Mouse (Mus musculus) midbrain, embryonic 16.5 days (tissue): ENCODE results near the gene Zswim5. TPM values are rescaled to one million over a fixed set of nuclear protein-coding genes. Genes with fewer than 3 reads are reported as not detected.

Source experiments
- ATAC-seq: fragments of 200-750 bp; cut with Nextera tagmentation; 2 replicates; pipeline ENCODE4 v1.8.0; 2017; ENCODE audit warnings: moderate TSS enrichment
- H3K27ac ChIP-seq: fragments of 300-500 bp; sonication (generic); 2 replicates; pipeline ENCODE4 v1.5.1; 2014; ENCODE audit warnings: mild to moderate bottlenecking, low read length, mixed read lengths
- H3K27me3 ChIP-seq: fragments of 300-500 bp; sonication (generic); 2 replicates; pipeline ENCODE4 v1.6.1; 2014; ENCODE audit warnings: low read depth, low read length, mixed read lengths; ENCODE audit not compliant: control insufficient read depth, insufficient read depth
- H3K36me3 ChIP-seq: fragments of 300-500 bp; sonication (generic); 2 replicates; pipeline ENCODE4 v1.6.1; 2014; ENCODE audit warnings: mild to moderate bottlenecking, low read length, moderate library complexity, mixed read lengths; ENCODE audit not compliant: control insufficient read depth, insufficient read depth
- H3K4me1 ChIP-seq: fragments of 300-500 bp; sonication (generic); 2 replicates; pipeline ENCODE4 v1.6.1; 2014; ENCODE audit warnings: mild to moderate bottlenecking, low read length, mixed read lengths; ENCODE audit not compliant: control insufficient read depth, insufficient read depth
- H3K4me2 ChIP-seq: fragments of 300-500 bp; sonication (generic); 2 replicates; pipeline ENCODE4 v1.6.1; 2014; ENCODE audit warnings: mild to moderate bottlenecking, low read length, mixed read lengths
- H3K4me3 ChIP-seq: fragments of 300-500 bp; sonication (generic); 2 replicates; pipeline ENCODE4 v1.5.1; 2014; ENCODE audit warnings: low read depth, mild to moderate bottlenecking, low read length, moderate library complexity, mixed read lengths
- H3K9ac ChIP-seq: fragments of 300-500 bp; sonication (generic); 2 replicates; pipeline ENCODE4 v1.6.1; 2014; ENCODE audit warnings: low read depth, low read length, mixed read lengths
- H3K9me3 ChIP-seq: fragments of 300-500 bp; sonication (generic); replicated peaks from 2 replicates; pipeline ENCODE4 v1.6.1; 2014; ENCODE audit warnings: mild to moderate bottlenecking, low read length, mixed read lengths; ENCODE audit not compliant: control insufficient read depth, poor library complexity, severe bottlenecking
- WGBS: fragments of 180-500 bp; shearing (Covaris S2); extraction: QIAGEN DNeasy Blood & Tissue Kit; methylation state at CpG from one replicate; pipeline ENCODE4 v1.1.7; 2014; 5-methylcytosine and 5-hydroxymethylcytosine counted together
- polyA plus RNA-seq: library from polyadenylated mRNA; unstranded; fragments of >200 nt; fragmentation: Nextera tagmentation; extraction: Ambion mirVana; gene quantifications from 2 replicates; pipeline ENCODE4 v1.2.1, GENCODE M21; 2015

The Zswim5 gene
- polyA plus RNA-seq, 1 experiment from 2014 or later: 4.2 TPM

GRCm38 (mm10) chr4:117023469-117023868 lies 146.3 kb downstream of the Zswim5 start:
- ATAC-seq: no peak
- H3K9me3 ChIP-seq: no peaks in the 10 kb centered on the region
- peaks cover 14% of the 10 kb centered on the region for H3K36me3 ChIP-seq
- peaks cover 10% of the 10 kb centered on the region for H3K4me1 ChIP-seq
- no peak overlapping the region for H3K27ac ChIP-seq
- no peak overlapping the region for H3K4me2 ChIP-seq
- WGBS: 98% methylated on average over 4 of the region's 4 CpGs
- H3K27me3 ChIP-seq: no peaks in the 10 kb centered on the region
- H3K9ac ChIP-seq: no peak overlapping the region
- H3K4me3 ChIP-seq: no peak overlapping the region

GRCm38 (mm10) chr4:117031105-117031504 lies 153.9 kb downstream of the Zswim5 start:
- no peak overlapping the region for H3K4me2 ChIP-seq
- no peak overlapping the region for H3K4me3 ChIP-seq
- H3K9ac ChIP-seq: no peak overlapping the region
- H3K36me3 ChIP-seq: peaks cover 8% of the 10 kb centered on the region
- H3K27ac ChIP-seq: no peak overlapping the region
- 94% methylated on average over 1 of the region's 1 CpGs for WGBS
- no peak for ATAC-seq
- no peaks in the 10 kb centered on the region for H3K9me3 ChIP-seq
- H3K27me3 ChIP-seq: no peaks in the 10 kb centered on the region
- H3K4me1 ChIP-seq: no peaks in the 10 kb centered on the region

Other genes with a start within 250 kb of the Zswim5 start
- gene Nasp, start 249.4 kb upstream of the Zswim5 start, polyA plus RNA-seq: 87.1 and 98.0 TPM in 2 replicates
- gene Akr1a1, start 225.7 kb upstream of the Zswim5 start, polyA plus RNA-seq: 661 and 697 TPM in 2 replicates
- gene Prdx1, start 191.8 kb upstream of the Zswim5 start, polyA plus RNA-seq: 410 and 427 TPM in 2 replicates
- 20.9 and 21.6 TPM in 2 replicates for gene Mmachc, start 169.0 kb upstream of the Zswim5 start, polyA plus RNA-seq
- gene Ccdc163, start 168.9 kb upstream of the Zswim5 start, polyA plus RNA-seq: 10.1 and 10.7 TPM in 2 replicates
- gene Tesk2, start 156.4 kb upstream of the Zswim5 start, polyA plus RNA-seq: 2.0 and 2.7 TPM in 2 replicates
- 32.5 and 34.5 TPM in 2 replicates for gene Toe1, start 69.7 kb upstream of the Zswim5 start, polyA plus RNA-seq
- 7.2 and 7.6 TPM in 2 replicates for gene Mutyh, start 69.7 kb upstream of the Zswim5 start, polyA plus RNA-seq
- 0.59 and 0.82 TPM in 2 replicates for gene Hpdl, start 55.7 kb upstream of the Zswim5 start, polyA plus RNA-seq
- 46.9 and 51.4 TPM in 2 replicates for gene Urod, start 117.0 kb downstream of the Zswim5 start, polyA plus RNA-seq
- 22.0 and 25.1 TPM in 2 replicates for gene Hectd3, start 117.9 kb downstream of the Zswim5 start, polyA plus RNA-seq
- 48.9 and 49.8 TPM in 2 replicates for gene Eif2b3, start 142.0 kb downstream of the Zswim5 start, polyA plus RNA-seq
- gene Ptch2, start 218.7 kb downstream of the Zswim5 start, polyA plus RNA-seq: 7.4 and 9.5 TPM in 2 replicates
- gene Btbd19, start 248.3 kb downstream of the Zswim5 start, polyA plus RNA-seq: 3.9 and 4.0 TPM in 2 replicates
- 0.46 and 1.1 TPM in 2 replicates for gene Tctex1d4, start 249.4 kb downstream of the Zswim5 start, polyA plus RNA-seq